Mouse (Mus musculus) telencephalon, adult 2 months (tissue): ENCODE measurements around the gene Olfr998.
"Not testable (repeated sequence)": the region's sequence is repeated elsewhere in the genome, so short reads cannot be mapped to it uniquely, and the experiment has no call there.

ENCODE experiments used
- DNase-seq: peaks from one replicate; pipeline ENCODE4 v3.0.0-alpha.2; 2011; ENCODE audit warnings: low read depth, low spot score

Gene Olfr998

GRCm38 (mm10) chr2:85588648-85589047, at the start of gene Olfr998:
Olfr998 (plus strand) TSS chr2:85588948.
- not testable (repeated sequence) for DNase-seq

DNA sequence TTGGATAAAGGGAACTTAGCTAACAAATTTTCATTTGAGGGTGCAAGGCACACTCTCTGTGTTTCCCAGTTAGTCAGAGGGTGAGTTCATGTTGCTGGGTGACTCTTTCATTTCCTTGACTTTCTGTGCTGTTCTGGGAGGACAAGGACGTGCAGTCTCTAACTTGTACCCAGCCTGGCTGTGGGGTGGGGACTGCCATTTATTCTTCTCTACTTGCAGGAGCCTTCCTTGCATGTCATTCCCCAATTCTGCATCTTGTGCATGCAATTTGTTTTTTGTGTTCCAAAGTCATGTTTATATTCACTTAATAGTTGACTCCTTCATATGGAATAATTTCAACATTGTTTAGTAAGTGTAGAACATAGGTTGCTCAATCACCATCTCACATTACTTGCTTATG, 33.9 kb upstream of the Olfr998 start:
- no peak for DNase-seq

GRCm38 (mm10) chr2:85560226-85560625, 28.5 kb upstream of the Olfr998 start:
- DNase-seq, result no peak

GRCm38 (mm10) chr2:85561187-85561586, 27.6 kb upstream of the Olfr998 start:
- peak; percentile 10 for DNase-seq

GRCm38 (mm10) chr2:85578915-85579314, 9.8 kb upstream of the Olfr998 start, which contains the start of gene Olfr996:
Olfr996 (plus strand) TSS chr2:85579215.
- no peak for DNase-seq

GRCm38 (mm10) chr2:85611803-85612202, 23.1 kb downstream of the Olfr998 start, which contains the start of gene Olfr1000:
Olfr1000 (minus strand) TSS chr2:85611903.
- DNase-seq, result no peak
